Mouse (Mus musculus): Measurements from ENCODE around the gene Defb29. TPM values are rescaled to one million over a fixed set of nuclear protein-coding genes. Genes with fewer than 3 reads are reported as not detected.

The Defb29 gene
- not detected for total RNA-seq (2023)

GRCm38 (mm10) chr2:152539944-152540710 is at the start of gene Defb29:
TSS of gene Defb29 (minus strand) at chr2:152540098.

GRCm38 (mm10) chr2:152580107-152580506 is 40.2 kb upstream of the Defb29 start, which contains the start of gene Defb19:
TSS of gene Defb19 (minus strand) at chr2:152580312.

GRCm38 (mm10) chr2:152572114-152572794 is 32.4 kb upstream of the Defb29 start, which contains the start of gene Defb21:
TSS of gene Defb21 (plus strand) at chr2:152572744.

GRCm38 (mm10) chr2:152569038-152569437 is 29.1 kb upstream of the Defb29 start, which contains the start of gene Gm17416:
TSS of gene Gm17416 (plus strand) at chr2:152569338.

GRCm38 (mm10) chr2:152517981-152518380 is 21.9 kb downstream of the Defb29 start, which contains the start of gene Defb28:
TSS of gene Defb28 (plus strand) at chr2:152518255.

GRCm38 (mm10) chr2:152511592-152511991 is 28.3 kb downstream of the Defb29 start, which contains the start of gene Defb26:
TSS of gene Defb26 (minus strand) at chr2:152511692.

DNA sequence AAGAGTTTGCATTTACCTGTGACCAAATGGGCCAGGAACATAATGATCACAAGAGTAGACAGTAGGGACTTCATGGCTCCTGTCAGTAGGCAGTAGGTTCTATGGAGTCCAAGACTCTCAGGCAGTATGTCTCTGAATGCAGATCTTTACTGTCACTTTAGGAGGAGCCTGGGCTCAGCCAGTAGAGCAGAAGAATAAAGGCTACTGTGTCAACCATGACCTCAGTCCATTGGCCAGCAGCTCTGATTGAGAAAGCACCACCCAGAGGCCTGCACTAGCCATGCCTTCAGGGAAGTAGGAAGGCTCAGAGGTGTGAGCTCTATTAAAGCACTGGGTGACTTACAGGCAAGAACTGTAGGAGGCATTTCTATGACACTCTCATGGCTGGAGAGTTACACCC is 49.9 kb downstream of the Defb29 start, which contains the start of gene Defb22:
Gene Defb22 (minus strand): TSS at position 101 of the 400 bp plus-strand sequence.

Other genes with a start within 250 kb of the Defb29 start
- 55.5 TPM for gene Tbc1d20, start 246.3 kb downstream of the Defb29 start, total RNA-seq (2023)
- 215 TPM for gene Rbck1, start 207.4 kb downstream of the Defb29 start, total RNA-seq (2023)
- gene Trib3, start 196.1 kb downstream of the Defb29 start, total RNA-seq (2023): 20.3 TPM
- not detected for gene Nrsn2, start 163.5 kb downstream of the Defb29 start, total RNA-seq (2023)
- 0.80 TPM for gene Sox12, start 142.0 kb downstream of the Defb29 start, total RNA-seq (2023)
- gene Zcchc3, start 125.1 kb downstream of the Defb29 start, total RNA-seq (2023): 1.0 TPM
- not detected for gene 6820408C15Rik, start 124.5 kb downstream of the Defb29 start, total RNA-seq (2023)
- gene Defb23, start 75.5 kb downstream of the Defb29 start, total RNA-seq (2023): not detected
- gene Defb20, start 63.0 kb downstream of the Defb29 start, total RNA-seq (2023): not detected
- gene Defb22, start 50.0 kb downstream of the Defb29 start, total RNA-seq (2023): not detected
- gene Defb26, start 28.4 kb downstream of the Defb29 start, total RNA-seq (2023): not detected
- gene Defb28, start 21.8 kb downstream of the Defb29 start, total RNA-seq (2023): not detected
- not detected for gene Gm17416, start 29.2 kb upstream of the Defb29 start, total RNA-seq (2023)
- gene Defb21, start 32.6 kb upstream of the Defb29 start, total RNA-seq (2023): not detected
- not detected for gene Defb19, start 40.2 kb upstream of the Defb29 start, total RNA-seq (2023)
- not detected for gene Defb45, start 59.3 kb upstream of the Defb29 start, total RNA-seq (2023)
- not detected for gene Defb36, start 64.2 kb upstream of the Defb29 start, total RNA-seq (2023)
- not detected for gene Defb25, start 83.0 kb upstream of the Defb29 start, total RNA-seq (2023)
- not detected for gene Rem1, start 86.9 kb upstream of the Defb29 start, total RNA-seq (2023)
- 151 TPM for gene H13, start 129.4 kb upstream of the Defb29 start, total RNA-seq (2023)
- 28.4 TPM for gene Mcts2, start 146.9 kb upstream of the Defb29 start, total RNA-seq (2023)
- 2.8 TPM for gene Id1, start 196.2 kb upstream of the Defb29 start, total RNA-seq (2023)
- gene Cox4i2, start 214.1 kb upstream of the Defb29 start, total RNA-seq (2023): not detected